Mouse (Mus musculus) brain, embryonic 18.5 days (tissue): ENCODE results near the gene Dydc2.
"Not testable (repeated sequence)": the region's sequence is repeated elsewhere in the genome, so short reads cannot be mapped to it uniquely, and the experiment has no call there.

Source experiments
- DNase-seq: peaks from one replicate; pipeline ENCODE4 v3.0.0-alpha.2; 2012; ENCODE audit warnings: low read depth, low spot score

Gene Dydc2

GRCm38 (mm10) chr14:41069108-41069507 lies at the start of gene Dydc2:
Dydc2 (minus strand) TSS chr14:41069208.
- no peak for DNase-seq

- DNase-seq = no peak
These were observed 47.3 kb upstream of the Dydc2 start for GRCm38 (mm10) chr14:41116271-41116670.

GRCm38 (mm10) chr14:41112944-41113343 lies 43.9 kb upstream of the Dydc2 start:
- DNase-seq = no peak

GRCm38 (mm10) chr14:41111031-41111668 lies 42.1 kb upstream of the Dydc2 start:
- DNase-seq = no peak

- no peak for DNase-seq
These were observed 35.9 kb upstream of the Dydc2 start, which contains the start of gene Mat1a for GRCm38 (mm10) chr14:41104853-41105444. Mat1a (plus strand) TSS chr14:41105035.

GRCm38 (mm10) chr14:41102269-41102668 lies 33.3 kb upstream of the Dydc2 start:
- no peak for DNase-seq

GRCm38 (mm10) chr14:41101242-41101641 lies 32.2 kb upstream of the Dydc2 start:
- no peak for DNase-seq

- DNase-seq = no peak
These were observed 31.7 kb upstream of the Dydc2 start for GRCm38 (mm10) chr14:41100712-41101111.

- no peak for DNase-seq
These were observed 29.7 kb upstream of the Dydc2 start for GRCm38 (mm10) chr14:41098726-41099125.

GRCm38 (mm10) chr14:41096296-41096860 lies 27.4 kb upstream of the Dydc2 start:
- DNase-seq = no peak

- peak; percentile 4 for DNase-seq
These were observed 25.1 kb upstream of the Dydc2 start for GRCm38 (mm10) chr14:41094114-41094513.

- DNase-seq = no peak
These were observed 21.8 kb upstream of the Dydc2 start for GRCm38 (mm10) chr14:41090777-41091176.

GRCm38 (mm10) chr14:41087509-41087908 lies 18.5 kb upstream of the Dydc2 start:
- DNase-seq = no peak

- DNase-seq = no peak
These were observed 13.4 kb upstream of the Dydc2 start for GRCm38 (mm10) chr14:41082408-41082807.

GRCm38 (mm10) chr14:41072944-41073275 lies 3.9 kb upstream of the Dydc2 start:
- no peak for DNase-seq

- peak; percentile 63 for DNase-seq
These were observed 3.4 kb upstream of the Dydc2 start, which contains the start of gene Dydc1 for GRCm38 (mm10) chr14:41072229-41072943. Dydc1 (plus strand) TSS chr14:41072911.

GRCm38 (mm10) chr14:41070343-41070742 lies 1.3 kb upstream of the Dydc2 start:
- DNase-seq = no peak

GRCm38 (mm10) chr14:41066416-41066815 lies 2.6 kb downstream of the Dydc2 start:
- no peak for DNase-seq

- DNase-seq = no peak
These were observed 3.8 kb downstream of the Dydc2 start for GRCm38 (mm10) chr14:41065168-41065567.

- DNase-seq = not testable (repeated sequence)
These were observed 15.8 kb downstream of the Dydc2 start for GRCm38 (mm10) chr14:41053190-41053589.

GRCm38 (mm10) chr14:41052481-41052880 lies 16.5 kb downstream of the Dydc2 start:
- DNase-seq = no peak

GRCm38 (mm10) chr14:41050471-41050870 lies 18.5 kb downstream of the Dydc2 start:
- DNase-seq = no peak
